Mouse (Mus musculus) ZHBTc4 (cell line): Measurements from ENCODE around the gene Vmn2r49.
"Not testable (repeated sequence)": the region's sequence is repeated elsewhere in the genome, so short reads cannot be mapped to it uniquely, and the experiment has no call there.

Experiments used
- DNase-seq: peaks from one replicate; pipeline ENCODE4 v3.0.0-alpha.2; 2011; ENCODE audit warnings: low read depth, low spot score

Vmn2r49 gene

DNA sequence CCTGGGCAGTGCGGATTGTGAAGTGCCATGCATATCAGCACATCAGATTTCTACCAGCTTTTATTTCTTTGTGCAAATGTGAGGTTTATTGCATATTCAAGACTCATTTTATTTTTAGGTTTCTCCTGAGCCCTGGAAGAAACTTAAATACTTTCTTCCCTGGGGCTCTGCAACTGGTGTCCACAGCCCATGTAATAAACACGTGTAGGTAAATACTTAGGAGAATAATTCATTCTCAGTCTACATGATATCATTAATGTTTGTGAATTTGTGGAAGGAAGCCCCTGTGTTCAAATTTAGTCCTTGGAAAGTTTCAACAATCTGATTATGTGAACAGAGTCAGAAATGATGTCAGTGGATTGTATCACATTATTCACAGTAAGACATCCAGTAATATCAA lies at the start of gene Vmn2r49:
TSS of gene Vmn2r49 (minus strand) at position 101 of the 400 bp plus-strand sequence.
- not testable (repeated sequence) for DNase-seq

DNA sequence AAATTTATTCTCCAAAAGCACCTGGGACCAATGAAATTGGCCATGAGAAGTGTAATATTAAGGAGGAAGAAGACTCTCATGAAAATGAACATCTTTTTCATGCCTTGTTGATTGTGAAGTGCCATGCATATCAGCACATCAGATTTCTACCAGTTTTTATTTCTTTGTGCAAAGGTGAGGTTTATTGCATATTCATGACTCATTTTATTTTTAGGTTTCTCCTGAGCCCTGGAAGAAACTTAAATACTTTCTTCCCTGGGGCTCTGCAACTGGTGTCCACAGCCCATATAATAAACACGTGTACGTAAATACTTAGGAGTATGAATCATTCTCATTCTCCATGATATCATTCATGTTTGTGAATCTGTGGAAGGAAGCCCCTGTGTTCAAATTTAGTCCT lies 38.6 kb downstream of the Vmn2r49 start, which contains the start of gene Vmn2r48:
TSS of gene Vmn2r48 (minus strand) at position 101 of the 400 bp plus-strand sequence.
- not testable (repeated sequence) for DNase-seq
